Mouse (Mus musculus) c-Kit-positive CD71-negative TER-119-negative erythroid progenitor cells, embryonic 14.5 days (primary cell): ENCODE measurements around the gene Tagln2.

ENCODE experiments used
- DNase-seq: peaks from one replicate; pipeline ENCODE4 v3.0.0-alpha.2; 2013; ENCODE audit warnings: low read depth

Tagln2 gene

DNA sequence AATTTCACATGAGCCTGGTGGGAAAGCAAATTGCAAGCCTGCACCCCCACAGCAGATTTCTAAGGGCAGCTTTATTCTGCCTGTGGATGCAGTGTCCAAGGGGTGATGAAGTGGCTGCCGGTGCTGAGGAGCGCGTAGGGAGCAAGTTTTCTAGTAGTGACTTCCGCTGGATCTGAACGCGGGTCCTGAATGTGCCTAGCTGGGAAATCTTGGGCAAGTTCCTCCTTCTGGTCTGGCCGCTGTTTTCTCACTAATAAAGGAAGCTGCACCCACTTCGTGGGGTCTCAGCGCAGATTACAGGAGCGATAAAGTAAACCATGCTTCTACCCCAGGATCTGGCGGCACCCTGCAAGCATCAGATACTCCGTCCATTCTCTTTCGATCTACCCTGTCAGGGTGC lies 18.7 kb upstream of the Tagln2 start:
- DNase-seq: no peak

DNA sequence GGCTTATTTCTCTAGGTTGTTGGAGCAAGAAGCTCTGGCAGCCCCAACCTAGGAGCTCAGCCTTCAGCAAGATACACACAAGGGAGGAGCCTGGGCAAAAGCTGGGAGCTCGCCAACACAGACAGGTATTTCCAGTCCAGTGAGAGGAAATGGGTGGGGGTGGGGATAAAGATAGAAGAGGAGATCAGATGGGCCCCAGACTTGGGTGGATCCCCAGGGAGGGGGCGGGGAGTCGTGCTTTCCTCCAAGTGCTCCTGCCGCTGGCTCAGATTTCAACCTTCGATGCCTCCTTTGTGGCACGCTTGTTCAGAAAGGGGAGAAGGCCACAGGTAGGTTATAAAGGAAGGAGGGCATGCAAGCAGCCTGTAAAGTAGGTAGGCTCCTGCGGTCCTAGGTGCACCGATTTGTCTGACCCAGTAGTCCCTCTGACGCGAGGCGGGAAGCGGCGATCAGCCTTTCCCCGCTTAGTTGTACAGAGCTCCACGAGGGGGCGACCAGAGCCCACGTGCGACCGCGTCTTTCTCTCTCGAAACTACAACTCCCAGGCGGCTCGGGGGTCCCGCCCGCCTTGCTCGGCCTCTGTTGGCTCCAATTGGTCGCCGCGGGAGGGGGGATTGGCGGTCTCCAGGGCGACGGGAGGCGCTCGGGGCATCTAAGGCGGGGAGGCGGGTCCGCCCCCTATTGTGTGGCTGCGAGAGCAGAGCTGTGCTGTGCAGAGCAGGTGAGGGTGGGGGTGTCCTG lies 18.1 kb upstream of the Tagln2 start, which contains the start of gene Igsf9:
TSS of gene Igsf9 (plus strand) at position 249 of the 741 bp plus-strand sequence.
- peak; percentile 67 for DNase-seq

DNA sequence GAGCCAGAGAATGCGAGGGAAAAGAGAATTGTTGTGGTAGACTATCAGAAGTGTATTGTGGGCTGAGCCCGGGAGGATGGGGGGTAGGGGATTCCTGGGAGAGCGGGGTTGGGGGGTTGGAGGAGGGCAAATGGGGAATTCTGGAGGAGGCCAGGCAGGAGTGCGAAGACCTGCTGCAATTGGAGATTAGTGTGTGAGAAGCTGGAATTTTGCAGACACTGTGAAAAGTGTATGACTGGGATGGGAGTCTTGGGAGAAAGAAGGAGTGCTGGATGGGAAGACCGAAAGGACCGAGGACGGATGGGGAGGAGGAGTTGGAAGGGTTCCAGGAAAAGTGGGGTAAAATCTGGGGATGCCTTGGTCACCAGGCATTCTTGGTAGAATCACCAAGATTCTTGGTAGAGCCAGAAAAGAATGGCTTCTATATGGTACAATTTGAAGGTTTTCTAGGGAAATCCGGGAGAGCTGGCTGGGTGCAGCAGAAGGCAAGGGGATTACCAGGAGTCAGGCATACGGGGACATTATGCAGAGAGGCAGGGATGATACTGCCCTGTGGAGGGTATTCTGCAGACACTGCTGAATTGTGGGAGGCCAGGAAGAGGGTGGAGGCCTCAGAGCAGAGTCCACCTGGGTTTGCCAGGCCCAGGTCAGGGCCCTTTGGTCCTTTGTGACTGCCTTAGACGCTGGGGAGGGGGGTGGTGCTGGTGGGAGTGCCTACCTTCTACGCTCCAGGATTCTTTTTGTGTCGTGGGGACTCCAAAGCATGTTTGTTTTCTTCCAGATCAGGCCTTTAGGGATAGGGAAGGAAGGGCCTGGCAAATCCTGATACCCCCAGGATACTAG lies 17.1 kb upstream of the Tagln2 start:
- no peak for DNase-seq

DNA sequence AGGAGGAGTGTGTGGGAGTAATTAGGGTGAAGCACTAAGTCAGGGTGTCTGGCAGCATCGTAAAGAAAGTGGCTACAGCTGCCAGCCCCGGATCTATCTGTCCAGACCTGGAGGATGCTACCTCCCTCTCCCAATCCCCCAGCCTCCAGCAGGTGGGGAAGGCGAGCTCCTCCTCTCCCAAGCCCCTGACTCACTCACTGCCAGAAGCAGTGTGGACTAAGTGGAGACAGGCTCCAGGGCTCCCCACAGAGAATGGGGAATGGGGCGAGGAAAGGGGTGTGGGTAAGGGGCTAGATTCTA lies 16.5 kb upstream of the Tagln2 start:
- DNase-seq: no peak

DNA sequence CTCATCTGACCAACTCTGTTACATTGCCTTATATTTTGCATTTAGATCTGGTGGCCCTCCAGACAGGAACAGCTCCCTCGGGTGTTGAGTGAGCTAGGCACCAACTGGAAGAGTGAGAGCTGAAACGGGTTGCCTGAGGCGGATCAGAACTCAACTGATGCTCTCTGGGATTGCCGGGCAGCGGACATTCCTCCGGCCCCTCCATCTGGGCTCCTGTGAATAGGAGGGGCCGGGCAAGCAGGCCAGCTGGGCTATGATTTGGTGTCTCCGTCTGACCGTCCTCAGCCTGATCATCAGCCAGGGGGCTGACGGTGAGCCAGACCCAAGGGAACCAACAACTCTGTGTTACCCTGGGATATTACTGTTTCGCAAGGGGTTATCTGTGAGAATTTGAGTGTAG lies 15.6 kb upstream of the Tagln2 start:
- DNase-seq: no peak

DNA sequence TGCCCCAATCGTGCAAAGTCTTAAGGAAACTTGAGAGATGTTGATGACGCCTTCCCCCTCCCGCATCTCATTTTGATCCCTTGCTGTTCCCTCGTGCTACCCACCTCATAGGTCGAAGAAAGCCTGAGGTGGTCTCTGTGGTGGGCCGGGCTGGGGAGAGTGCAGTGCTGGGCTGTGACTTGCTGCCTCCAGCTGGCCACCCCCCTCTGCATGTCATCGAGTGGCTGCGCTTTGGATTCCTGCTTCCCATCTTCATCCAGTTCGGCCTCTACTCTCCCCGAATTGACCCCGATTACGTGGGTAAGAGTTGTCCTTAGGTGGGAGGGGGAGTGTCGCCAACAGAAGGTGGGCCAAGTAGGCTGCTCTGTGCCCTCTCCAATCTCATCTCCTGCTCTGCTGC lies 15.2 kb upstream of the Tagln2 start:
- DNase-seq: no peak

DNA sequence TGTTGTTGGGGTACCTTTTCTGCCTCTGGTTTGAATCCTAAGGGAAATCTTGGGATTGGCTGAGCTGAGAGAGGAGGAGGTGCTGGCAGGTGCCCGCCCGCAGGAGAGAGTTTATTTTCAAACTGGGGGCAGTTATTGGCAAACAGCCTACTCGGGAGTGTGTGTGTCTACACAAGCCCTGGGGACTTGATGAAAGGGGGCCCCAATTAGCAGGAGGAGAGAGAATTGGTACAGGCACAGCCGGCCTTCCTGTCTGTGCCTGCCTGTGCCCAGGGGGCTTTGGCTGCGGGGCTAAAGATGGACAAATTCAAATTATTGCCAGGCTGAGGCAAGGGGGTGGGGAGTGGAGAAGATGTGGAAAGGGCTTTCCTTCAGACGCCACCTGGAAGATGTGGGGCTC lies 14.0 kb upstream of the Tagln2 start:
- no peak for DNase-seq

DNA sequence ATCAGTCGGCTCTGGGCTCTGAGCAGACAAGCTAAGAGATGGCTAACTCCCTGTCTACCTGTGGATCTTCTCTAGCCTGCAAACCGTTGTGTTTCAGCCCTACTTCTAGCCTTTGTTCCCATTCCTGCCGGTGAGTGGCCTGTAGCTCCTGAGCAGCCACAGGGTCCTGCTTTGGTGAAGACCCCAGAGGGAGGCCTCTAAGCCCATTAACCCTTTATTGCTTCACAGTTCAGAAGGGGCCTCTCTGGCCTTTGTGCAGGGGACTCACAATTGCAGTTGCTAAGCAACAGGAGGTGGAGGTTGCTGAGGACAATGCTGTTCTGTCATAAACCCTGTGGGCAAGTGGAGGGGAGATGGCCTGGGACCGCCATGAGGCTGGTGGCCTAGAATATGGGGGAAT lies 13.6 kb upstream of the Tagln2 start:
- no peak for DNase-seq

DNA sequence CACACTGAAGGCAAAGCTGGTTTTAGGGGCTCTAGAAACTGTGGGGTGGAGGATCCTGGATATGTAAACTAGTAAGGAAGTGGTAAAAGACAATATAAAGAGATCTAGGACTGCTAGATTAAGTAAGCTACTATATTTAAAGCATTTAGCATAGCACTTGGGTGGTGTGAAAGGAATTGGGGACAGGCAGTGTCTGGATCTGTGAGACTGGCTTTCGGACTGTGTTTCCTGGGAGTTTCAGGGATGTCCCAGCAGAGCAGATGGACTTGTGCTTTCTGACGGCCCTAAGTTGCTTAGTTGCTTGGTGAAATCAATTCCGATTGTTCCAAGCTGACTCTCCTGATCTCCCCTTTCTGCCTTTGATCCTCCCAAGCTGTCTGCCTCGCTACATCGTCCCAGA lies 13.2 kb upstream of the Tagln2 start:
- DNase-seq: no peak

DNA sequence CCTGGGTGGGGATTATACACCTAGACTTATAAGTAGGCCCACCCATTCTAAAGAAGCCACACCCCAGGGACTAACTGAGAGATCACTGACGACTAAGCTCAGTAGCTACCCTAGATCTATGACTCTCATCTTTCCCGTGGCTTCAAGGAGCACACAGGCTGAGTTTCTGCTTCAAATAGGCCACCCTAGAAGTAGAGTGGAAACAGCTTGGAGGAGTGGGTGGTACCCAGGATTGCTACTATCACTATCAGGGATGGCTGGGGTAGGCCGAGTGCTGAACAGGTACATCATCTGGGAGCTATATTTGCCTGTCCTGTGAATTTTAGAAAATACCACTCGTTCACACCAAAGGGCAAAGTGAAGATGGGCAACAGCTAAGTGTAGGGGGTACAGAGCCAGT lies 12.0 kb upstream of the Tagln2 start:
- DNase-seq: no peak

DNA sequence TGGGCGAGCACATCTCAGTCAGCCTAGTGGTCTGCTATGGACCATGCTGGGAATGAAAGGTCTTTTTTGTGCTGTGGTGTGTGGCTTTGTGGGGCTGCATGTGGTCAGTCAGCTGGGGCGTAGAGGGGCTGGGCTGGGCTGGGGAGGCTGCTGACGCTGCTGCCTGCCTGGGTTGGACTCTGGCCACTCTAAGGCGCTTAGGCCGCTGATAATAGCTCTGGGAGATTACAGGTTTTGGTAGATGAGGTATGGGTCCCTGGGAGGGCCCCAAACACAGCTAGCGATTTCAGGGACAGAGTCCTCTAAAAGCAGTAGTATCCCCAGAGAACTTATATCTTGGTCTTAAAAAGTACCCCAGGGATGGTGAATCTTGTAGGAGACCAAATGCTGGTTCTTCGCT lies 11.0 kb upstream of the Tagln2 start:
- DNase-seq: no peak

DNA sequence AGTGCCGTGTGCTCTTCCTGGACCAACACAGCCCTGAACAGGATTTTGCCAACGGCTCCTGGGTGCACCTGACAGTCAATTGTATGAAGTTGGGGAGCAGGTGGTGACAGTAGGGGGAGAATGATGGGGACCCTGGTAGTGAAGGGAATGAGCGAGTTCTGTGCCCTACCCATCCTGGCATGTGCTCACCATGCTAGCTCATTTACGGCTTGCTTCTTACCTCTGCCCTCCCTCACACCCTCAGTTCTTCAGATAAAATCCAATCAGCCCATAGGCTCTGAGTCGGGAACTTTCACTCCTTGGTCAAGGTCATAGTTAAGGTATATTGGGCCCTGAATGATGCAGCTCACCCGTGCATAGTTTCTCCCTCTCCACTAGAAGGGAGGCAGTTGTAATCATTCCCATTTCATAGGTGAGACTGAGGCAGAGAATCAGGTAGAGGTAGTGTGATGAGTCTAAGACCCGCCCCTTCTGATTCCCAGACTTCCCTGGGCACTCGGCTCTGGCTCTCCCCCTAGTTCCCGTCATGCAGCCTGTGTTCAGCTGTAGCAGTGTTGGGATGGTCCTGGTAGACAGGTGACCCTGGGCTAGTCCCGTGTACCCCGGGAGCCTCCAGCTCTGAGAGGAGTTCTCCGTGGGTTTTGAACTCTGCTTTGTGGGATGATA lies 10.1 kb upstream of the Tagln2 start:
- DNase-seq: no peak

DNA sequence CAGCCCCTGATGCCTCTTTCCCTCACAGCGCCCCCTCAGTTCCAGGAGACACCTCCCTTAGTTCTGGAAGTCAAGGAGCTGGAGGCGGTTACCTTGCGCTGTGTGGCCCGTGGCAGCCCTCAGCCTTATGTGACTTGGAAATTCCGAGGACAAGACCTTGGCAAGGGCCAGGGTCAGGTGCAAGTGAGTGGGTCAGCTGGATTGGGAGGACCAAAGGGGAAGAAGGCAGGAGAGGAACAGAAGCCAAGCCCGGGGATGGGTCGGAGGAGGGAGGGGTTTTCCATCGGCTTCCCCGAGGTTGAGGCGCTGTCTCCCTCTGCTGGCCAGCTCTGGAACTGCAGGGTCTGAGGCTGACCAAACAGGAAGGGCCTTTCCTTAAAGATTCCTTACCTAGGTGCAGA lies 9.6 kb upstream of the Tagln2 start:
- DNase-seq: no peak

DNA sequence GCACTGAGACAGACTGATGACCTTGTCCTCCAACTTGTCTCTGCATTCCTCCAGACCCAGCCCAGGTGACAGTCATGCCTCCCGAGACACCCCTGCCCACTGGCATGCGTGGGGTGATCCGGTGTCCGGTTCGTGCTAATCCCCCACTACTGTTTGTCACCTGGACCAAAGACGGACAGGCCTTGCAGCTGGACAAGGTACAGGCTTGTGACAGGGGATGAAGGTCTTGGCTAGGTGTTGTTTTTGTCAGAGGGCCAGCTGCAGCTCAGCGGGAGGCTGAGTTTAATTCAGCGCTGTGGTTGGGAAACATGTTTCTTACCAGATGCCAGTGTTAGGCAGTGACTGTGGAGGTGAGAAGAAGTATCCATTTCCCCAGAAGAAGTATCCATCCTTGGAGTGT lies 7.8 kb upstream of the Tagln2 start:
- no peak for DNase-seq

DNA sequence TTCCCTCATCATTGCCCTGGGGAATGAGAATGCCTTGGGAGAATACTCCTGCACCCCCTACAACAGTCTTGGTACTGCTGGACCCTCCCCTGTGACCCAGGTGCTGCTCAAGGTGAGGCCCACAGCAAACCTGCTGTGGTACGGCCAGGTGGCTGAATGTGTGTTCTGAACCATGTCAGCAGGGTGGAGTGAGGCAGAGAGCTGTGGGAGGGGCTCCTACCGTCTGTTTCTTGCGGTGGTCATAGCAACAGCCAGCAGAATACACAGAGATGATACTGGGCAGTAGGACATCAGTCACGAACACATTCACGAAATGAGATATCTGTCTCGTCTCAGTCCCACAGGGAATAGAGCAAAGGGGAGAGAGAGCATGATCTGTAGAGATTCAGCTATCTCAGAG lies 6.3 kb upstream of the Tagln2 start:
- DNase-seq: no peak

DNA sequence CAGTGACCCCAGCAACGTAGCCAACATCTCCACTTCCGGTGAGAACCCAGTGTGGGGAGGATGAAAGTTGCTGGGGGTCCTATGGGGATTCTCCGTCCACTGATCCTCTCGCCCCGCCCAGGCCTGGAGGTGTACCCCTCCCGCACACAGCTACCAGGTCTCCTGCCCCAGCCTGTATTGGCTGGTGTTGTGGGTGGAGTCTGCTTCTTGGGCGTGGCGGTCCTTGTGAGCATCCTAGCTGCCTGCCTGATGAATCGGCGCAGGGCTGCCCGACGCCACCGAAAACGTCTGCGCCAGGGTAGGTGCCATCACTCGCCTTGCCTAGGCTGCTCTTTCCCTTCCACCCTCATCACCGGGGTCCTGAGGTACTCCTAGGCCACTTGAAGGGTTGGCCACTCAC lies 3.8 kb upstream of the Tagln2 start:
- DNase-seq: no peak

DNA sequence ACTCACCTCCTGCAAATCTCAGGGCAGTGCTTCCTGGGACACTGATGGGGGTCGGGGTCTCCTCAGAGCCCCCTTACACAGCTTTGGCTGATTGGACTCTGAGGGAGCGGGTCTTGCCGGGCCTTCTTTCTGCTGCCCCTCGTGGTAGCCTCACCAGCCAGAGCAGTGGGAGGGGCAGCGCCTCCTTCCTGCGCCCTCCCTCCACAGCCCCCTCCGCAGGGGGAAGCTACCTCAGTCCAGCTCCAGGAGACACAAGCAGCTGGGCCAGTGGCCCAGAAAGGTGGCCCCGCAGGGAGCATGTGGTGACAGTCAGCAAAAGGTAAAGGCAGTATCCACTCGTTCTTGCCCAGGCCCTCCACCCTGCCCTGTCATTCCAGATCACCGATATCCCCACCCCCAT lies 2.4 kb upstream of the Tagln2 start:
- DNase-seq: no peak

DNA sequence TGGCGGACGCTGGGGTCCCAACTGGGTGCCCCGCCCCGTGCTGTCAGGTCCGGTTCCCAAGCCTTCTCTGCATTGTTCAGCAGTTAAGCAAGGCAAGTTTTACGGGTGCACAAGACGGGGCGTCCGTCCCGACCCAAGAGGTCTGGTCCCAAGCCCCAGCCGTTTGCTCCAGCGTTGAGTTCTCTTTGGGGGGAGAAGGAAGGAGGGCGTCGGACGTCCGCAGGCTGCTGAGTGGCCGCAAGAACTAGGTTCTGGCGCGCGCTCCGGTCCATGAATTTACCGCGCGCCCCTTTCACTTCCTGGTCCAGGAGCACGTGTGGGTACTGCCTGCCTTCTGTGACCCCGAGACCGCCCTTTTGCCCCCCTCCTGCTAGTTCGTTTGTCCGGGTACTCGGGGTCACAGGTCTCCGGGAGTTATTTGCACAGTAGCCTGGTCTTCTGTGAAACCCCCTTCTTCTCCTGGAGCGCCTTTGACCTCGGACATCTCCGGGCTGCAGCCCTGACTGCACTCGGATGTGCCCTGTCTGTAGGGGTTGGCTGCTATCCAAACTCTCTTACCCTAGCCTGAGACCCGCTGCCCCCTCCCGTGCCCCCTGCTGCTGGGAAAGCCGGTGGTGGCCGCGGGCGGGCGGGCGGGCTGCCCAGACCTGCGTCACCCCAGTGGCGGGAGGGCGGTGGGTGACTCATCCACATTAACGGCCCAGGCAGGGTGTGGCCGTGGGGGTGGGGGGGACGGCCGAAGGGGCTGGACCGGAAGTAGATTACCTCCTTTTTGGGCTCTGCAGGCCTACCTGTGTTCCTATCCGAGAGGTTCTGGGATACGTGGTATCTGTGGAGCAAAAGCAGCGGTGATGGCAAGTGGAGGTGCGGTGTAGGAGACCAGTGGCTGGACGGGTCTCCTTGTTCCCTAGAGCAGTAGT lies 864 bp downstream of the Tagln2 start:
- no peak for DNase-seq

DNA sequence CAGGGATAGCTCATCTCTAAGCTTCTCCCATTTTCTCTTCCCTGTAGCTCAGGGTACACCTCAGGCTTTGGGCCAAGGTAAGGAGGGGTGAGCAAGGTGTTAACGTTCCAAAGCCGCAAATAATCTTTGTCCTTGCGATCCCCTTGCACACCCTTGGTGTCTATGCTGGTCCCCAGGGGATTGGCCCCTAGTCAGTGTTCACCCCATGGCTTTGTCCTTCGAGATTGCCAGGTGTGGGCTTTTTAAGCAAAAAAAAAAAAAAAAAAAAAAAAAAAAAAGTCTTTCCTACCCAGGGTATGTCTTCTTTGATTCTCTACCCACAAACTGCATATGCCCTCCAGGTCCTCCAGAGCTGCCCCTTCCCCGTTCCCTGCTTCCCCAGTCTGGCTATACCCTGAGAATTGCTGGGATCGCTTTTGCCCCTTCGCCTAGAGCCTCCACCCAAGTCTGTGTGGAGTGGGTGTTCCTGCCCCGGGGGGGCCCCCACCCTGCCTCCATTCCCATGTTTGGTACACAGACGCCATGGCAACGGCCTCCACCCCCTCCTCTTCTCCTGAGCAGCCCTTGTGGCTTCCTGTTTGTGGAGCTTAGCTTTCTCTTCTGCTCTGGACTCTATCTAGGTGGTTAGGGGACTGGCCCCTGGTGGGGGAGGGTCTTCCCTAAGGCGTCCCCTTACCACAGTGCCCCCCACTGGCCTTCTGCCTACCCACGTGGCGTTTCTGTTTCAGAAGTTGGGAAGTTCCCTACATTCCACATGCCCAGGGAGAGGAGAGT lies 1.7 kb downstream of the Tagln2 start:
- peak; percentile 82 for DNase-seq

DNA sequence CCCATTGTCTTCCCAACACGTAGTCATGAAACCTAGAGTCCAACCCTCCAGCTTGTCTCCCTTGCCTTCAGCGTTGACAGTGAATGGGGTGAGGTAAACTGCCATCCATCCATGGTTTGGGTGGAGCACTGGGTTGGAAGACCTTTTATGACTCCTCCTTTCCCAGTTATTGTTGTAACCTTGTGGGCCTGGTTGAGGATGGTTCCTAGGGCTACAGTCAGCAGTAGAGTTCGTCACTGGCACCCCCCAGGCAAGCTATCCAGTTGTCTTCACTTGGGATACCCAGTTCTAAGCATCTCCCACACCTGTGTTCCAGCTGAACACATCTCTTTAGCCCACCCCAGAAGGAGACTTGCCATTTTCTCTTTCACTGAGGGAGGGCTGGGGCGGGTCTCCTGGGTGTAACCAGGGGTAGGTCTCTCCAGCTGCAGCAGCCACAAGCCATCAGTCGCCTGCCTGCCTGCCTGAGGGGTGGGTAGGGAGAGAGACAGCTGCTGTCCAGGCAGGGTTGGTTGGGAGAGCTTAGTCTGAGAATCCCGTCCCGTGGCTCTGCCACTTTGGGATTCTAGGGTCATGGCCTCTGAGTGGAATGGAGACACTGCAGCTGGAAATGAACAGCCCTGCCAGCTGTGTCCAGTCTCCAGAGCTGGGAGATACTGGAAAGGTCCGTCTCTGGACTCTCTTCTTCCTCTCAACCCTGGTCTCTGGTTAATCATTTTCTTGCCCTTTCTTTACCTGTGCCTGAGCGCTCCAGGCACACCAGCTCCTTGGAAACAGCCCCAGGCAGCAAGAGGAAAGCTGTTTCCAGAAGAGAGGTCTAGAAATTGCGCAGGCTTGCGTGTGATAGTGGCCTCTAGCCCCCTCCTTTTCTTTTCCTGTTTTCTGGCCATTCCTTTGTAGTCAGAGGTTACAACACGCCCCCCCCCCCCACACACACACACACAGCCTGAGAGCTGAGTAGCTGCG lies 2.6 kb downstream of the Tagln2 start:
- no peak for DNase-seq
